Mouse (Mus musculus) ES-CJ7 (cell line): Measurements from ENCODE around the gene Rassf5.

Experiments
- DNase-seq: peaks from one replicate; pipeline ENCODE4 v3.0.0; 2011; ENCODE audit warnings: low read depth, low spot score

Rassf5 gene

GRCm38 (mm10) chr1:131209971-131210426 is 35.1 kb downstream of the Rassf5 start:
- no peak for DNase-seq

- DNase-seq: no peak
These were observed 36.3 kb downstream of the Rassf5 start for GRCm38 (mm10) chr1:131208800-131209199.

GRCm38 (mm10) chr1:131208081-131208480 is 37.0 kb downstream of the Rassf5 start:
- DNase-seq: no peak

GRCm38 (mm10) chr1:131207531-131207930 is 37.5 kb downstream of the Rassf5 start:
- peak; percentile 51 for DNase-seq

GRCm38 (mm10) chr1:131206342-131206741 is 38.7 kb downstream of the Rassf5 start:
- DNase-seq: no peak

GRCm38 (mm10) chr1:131204461-131204860 is 40.6 kb downstream of the Rassf5 start:
- DNase-seq: no peak

- no peak for DNase-seq
These were observed 43.7 kb downstream of the Rassf5 start for GRCm38 (mm10) chr1:131201391-131201790.

GRCm38 (mm10) chr1:131200588-131200987 is 44.5 kb downstream of the Rassf5 start:
- no peak for DNase-seq

GRCm38 (mm10) chr1:131199976-131200375 is 45.1 kb downstream of the Rassf5 start:
- peak; percentile 26 for DNase-seq

- no peak for DNase-seq
These were observed 45.8 kb downstream of the Rassf5 start for GRCm38 (mm10) chr1:131199118-131199821.

GRCm38 (mm10) chr1:131198417-131198960 is 46.6 kb downstream of the Rassf5 start:
- DNase-seq: no peak

- no peak for DNase-seq
These were observed 49.0 kb downstream of the Rassf5 start for GRCm38 (mm10) chr1:131196107-131196506.

- no peak for DNase-seq
These were observed 49.4 kb downstream of the Rassf5 start for GRCm38 (mm10) chr1:131195653-131196052.

- DNase-seq: no peak
These were observed 51.3 kb downstream of the Rassf5 start for GRCm38 (mm10) chr1:131193746-131194145.

- DNase-seq: no peak
These were observed 56.4 kb downstream of the Rassf5 start for GRCm38 (mm10) chr1:131188655-131189054.

- no peak for DNase-seq
These were observed 57.2 kb downstream of the Rassf5 start for GRCm38 (mm10) chr1:131187856-131188255.

- DNase-seq: no peak
These were observed 58.1 kb downstream of the Rassf5 start for GRCm38 (mm10) chr1:131186995-131187394.

- no peak for DNase-seq
These were observed 59.1 kb downstream of the Rassf5 start for GRCm38 (mm10) chr1:131185821-131186506.

GRCm38 (mm10) chr1:131184956-131185660 is 60.0 kb downstream of the Rassf5 start:
- no peak for DNase-seq

- DNase-seq: no peak
These were observed 60.7 kb downstream of the Rassf5 start for GRCm38 (mm10) chr1:131184253-131184955.

- DNase-seq: no peak
These were observed 61.9 kb downstream of the Rassf5 start for GRCm38 (mm10) chr1:131183201-131183600.
